Mouse (Mus musculus): ENCODE data around the gene Rps19bp1.

Rps19bp1 gene

GRCm38 (mm10) chr15:80256656-80257601, 7.2 kb downstream of the Rps19bp1 start:
- DNase-seq (ENCODE audit: low spot score) = no peak

GRCm38 (mm10) chr15:80256242-80256641, 7.9 kb downstream of the Rps19bp1 start:
- peak; percentile 16 for DNase-seq (ENCODE audit: low spot score)

DNA sequence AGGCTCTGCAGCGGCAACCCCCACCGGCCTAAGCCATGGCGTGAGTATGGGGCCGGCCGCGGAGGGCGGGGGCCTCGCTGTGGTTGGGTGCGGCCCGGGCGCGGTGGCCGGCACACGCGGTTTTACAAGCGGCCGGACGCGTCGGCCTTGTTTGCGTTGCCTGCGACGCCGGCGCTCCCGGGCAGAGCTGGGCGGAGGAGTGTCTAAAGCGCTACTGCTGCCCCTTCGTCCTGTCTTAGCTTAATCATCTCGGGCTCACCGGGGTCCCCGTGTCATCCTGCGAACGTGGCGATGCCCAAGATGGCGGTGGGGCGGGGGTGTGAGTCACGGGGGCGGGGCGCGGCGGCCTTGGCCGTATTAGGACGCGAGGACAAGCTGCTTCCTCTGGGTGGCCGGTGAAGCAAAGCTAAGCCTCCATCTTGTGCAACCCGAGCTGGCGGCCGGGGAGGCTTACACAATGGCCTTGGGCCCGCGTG, 8.4 kb downstream of the Rps19bp1 start:
- DNase-seq (ENCODE audit: low spot score) = peak; percentile 78

- DNase-seq (ENCODE audit: low spot score) = peak; percentile 90
Measured at GRCm38 (mm10) chr15:80254847-80255645, 9.1 kb downstream of the Rps19bp1 start, which contains the start of gene Atf4. Gene Atf4 (plus strand): TSS chr15:80255184.

DNA sequence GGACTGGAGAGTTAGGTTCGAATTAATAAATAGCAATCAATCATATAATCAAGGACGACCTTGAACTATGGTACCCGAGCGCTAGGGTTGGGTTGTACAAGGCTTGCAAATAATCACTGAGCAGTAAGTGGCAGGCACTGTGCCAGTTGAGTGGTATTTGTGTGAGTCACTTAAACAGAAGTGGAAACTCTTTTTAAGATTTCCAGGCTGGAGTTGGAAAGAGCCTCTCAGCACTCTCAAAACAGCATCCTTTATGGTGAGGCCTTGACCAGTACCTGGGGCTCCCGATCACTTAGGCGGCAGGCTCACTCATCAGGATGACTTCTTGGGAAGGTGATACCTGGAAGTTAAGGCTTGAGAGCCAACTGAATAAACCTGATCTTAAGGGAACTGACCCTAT, 9.9 kb downstream of the Rps19bp1 start:
- peak; percentile 49 for DNase-seq (ENCODE audit: low spot score)

- DNase-seq (ENCODE audit: low spot score) = no peak
Measured at GRCm38 (mm10) chr15:80253530-80253929, 10.6 kb downstream of the Rps19bp1 start.

GRCm38 (mm10) chr15:80250586-80250985, 13.5 kb downstream of the Rps19bp1 start:
- DNase-seq (ENCODE audit: low spot score) = no peak

GRCm38 (mm10) chr15:80249672-80250071, 14.4 kb downstream of the Rps19bp1 start:
- no peak for DNase-seq (ENCODE audit: low spot score)

GRCm38 (mm10) chr15:80248596-80248995, 15.5 kb downstream of the Rps19bp1 start:
- DNase-seq (ENCODE audit: low spot score) = no peak

DNA sequence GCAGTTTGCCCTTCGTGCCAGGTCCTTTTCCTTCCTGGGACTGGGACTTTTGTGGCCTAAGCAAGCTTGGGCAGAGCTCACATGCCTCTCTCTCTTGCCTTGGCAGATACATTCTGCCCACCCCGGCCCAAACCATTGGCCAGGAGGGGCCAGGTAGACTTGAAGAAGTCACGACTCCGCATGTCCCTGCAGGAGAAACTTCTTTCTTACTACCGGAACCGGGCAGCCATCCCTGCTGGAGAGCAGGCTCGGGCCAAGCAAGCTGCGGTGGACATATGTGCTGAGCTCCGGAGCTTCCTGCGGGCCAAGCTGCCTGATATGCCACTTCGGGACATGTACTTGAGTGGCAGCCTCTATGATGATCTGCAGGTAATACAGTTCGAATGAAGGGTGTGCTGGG, 16.0 kb downstream of the Rps19bp1 start:
- DNase-seq (ENCODE audit: low spot score) = no peak

GRCm38 (mm10) chr15:80235535-80235934, 28.6 kb downstream of the Rps19bp1 start, which contains the start of gene AC140267.1:
Gene AC140267.1 (plus strand): TSS chr15:80235835.
- no peak for DNase-seq (ENCODE audit: low spot score)

GRCm38 (mm10) chr15:80233733-80234509, 30.2 kb downstream of the Rps19bp1 start, which contains the start of gene Mief1:
Gene Mief1 (plus strand): TSS chr15:80234018.
- DNase-seq (ENCODE audit: low spot score) = peak; percentile 96

DNA sequence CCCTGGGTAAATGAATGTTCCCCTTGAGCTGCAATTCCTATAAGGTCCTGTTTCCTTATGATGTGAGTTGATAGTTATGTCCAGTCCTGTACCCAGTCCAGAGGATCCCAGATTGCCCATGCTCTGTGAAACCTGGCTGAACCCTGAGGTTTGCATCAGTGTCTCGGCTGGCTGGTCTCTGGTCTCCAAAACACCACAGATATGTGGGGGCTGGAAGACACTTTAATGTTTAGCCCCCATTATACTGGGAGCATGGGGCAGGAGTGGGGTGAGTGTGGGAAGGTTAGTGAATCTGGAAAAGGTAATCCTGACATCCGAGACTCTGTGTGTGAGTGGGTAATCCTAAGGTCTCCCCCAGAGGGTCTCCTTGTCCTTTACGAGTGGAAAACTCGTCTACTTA, 31.1 kb downstream of the Rps19bp1 start:
- DNase-seq (ENCODE audit: low spot score) = no peak

DNA sequence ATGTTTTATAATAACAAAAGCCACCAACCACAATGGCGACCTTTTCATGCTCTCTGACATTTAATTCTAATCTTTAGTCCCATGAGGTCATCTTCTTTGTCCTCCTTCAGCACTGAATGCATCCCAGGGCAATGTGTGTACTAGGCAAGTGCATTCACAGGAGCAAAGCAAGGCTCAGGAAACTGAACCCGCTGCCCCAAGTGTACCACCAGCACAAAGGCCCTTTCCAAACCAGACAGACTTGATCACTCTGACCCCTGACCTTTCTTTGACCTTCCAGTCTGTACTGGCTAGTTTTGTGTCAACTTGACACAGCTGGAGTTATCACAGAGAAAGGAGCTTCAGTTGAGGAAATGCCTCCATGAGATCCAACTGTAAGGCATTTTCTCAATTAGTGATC, 31.8 kb downstream of the Rps19bp1 start:
- no peak for DNase-seq (ENCODE audit: low spot score)

DNA sequence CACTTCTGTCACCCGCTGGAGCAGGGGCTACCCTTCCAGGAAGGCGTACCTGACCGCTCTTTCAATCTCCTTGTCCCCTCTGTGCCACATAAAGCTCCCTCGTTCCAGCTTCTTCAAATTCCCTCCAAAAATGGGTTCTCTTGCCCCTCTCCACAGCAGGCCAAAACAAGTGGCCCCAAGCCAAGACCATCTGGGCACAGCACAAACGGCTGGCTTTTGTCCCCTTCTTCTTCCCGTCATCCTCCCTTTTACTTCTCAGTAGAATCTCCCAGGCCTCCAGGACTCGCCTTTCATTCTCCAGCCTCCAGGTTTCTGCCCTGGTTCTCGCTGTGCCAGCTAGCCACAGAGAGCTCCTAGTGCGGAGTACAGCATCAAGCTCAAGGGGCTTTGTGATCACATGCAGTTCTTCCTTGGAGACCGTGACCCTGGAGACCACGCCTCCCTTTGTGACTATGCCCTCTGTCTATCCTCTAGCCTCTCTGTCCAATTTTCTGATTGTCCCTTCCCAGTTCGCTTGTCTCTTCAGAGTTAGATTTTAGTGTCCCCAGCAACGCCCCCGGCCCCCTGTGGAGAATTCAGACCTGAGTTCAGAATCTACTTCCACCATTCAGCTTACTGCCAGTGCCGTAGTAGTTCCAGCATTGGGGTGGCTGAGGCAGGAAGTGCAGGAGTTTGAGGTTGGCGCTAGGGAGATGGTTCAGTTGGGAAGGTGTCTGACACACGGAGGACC, 35.9 kb downstream of the Rps19bp1 start:
- DNase-seq (ENCODE audit: low spot score) = no peak

DNA sequence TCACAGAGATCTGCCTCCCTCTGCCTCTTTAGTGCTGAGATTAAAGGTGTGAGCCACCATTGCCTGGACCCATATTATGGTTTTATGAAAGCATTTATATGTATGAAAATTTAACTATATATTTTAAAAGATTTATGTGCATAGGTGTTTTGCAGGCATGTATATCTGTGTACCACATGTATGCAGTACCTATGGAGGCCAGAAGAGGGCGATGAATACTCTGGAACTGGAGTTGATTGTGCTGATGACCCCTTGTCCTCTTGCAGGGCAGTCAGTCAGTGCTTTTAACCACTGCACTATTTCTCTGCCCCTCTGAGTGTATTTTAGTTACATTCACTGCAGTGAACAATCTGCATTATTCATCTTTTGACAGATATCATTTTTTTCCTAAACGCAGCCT, 38.3 kb downstream of the Rps19bp1 start:
- DNase-seq (ENCODE audit: low spot score) = peak; percentile 41

DNA sequence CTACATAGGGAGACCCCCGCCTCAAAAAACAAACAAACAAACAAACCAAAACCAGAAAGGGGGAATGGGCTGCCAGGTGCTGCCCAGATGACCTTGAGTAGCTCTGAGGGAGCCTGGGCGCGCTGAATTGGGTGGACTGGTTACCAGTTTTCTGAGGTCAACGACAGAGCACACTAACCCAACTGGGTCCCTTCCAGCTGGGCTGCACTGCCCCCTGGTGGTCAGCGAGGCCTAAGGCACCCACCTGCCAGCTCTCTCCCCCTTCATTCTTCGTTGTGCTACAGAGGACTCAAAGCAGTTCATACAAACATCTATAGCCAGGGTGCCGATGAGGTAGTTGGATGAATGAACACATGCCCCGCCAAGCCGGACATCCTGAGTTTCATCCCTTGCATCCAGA, 38.9 kb downstream of the Rps19bp1 start:
- DNase-seq (ENCODE audit: low spot score) = peak; percentile 87

GRCm38 (mm10) chr15:80223751-80224150, 40.4 kb downstream of the Rps19bp1 start:
- no peak for DNase-seq (ENCODE audit: low spot score)

GRCm38 (mm10) chr15:80221031-80221430, 43.1 kb downstream of the Rps19bp1 start:
- no peak for DNase-seq (ENCODE audit: low spot score)

GRCm38 (mm10) chr15:80219705-80220657, 44.1 kb downstream of the Rps19bp1 start:
- DNase-seq (ENCODE audit: low spot score) = no peak
